Mouse (Mus musculus): ENCODE data around the gene Calml4.
"Not testable (repeated sequence)": the region's sequence is repeated elsewhere in the genome, so short reads cannot be mapped to it uniquely, and the experiment has no call there.

Gene Calml4

GRCm38 (mm10) chr9:62835705-62836446 lies 22.0 kb upstream of the Calml4 start:
- DNase-seq: no peak

- DNase-seq: no peak
Measured at GRCm38 (mm10) chr9:62837611-62838010, 20.3 kb upstream of the Calml4 start.

GRCm38 (mm10) chr9:62838146-62838505 lies 19.8 kb upstream of the Calml4 start:
- no peak for DNase-seq

GRCm38 (mm10) chr9:62838506-62839171 lies 19.2 kb upstream of the Calml4 start, which contains the start of gene Cln6:
Cln6 (plus strand) TSS chr9:62838785.
- peak; percentile 84 for DNase-seq

- DNase-seq: peak; percentile 58
Measured at GRCm38 (mm10) chr9:62839172-62839770, 18.6 kb upstream of the Calml4 start.

- no peak for DNase-seq
Measured at GRCm38 (mm10) chr9:62843356-62844024, 14.4 kb upstream of the Calml4 start.

GRCm38 (mm10) chr9:62844461-62844860 lies 13.4 kb upstream of the Calml4 start:
- peak; percentile 77 for DNase-seq

- peak; percentile 90 for DNase-seq
Measured at GRCm38 (mm10) chr9:62847694-62848093, 10.2 kb upstream of the Calml4 start.

- no peak for DNase-seq
Measured at GRCm38 (mm10) chr9:62848641-62849040, 9.2 kb upstream of the Calml4 start.

GRCm38 (mm10) chr9:62851571-62851970 lies 6.3 kb upstream of the Calml4 start:
- no peak for DNase-seq

GRCm38 (mm10) chr9:62854483-62854882 lies 3.4 kb upstream of the Calml4 start:
- no peak for DNase-seq

GRCm38 (mm10) chr9:62857216-62857615 lies 664 bp upstream of the Calml4 start:
- peak; percentile 89 for DNase-seq

GRCm38 (mm10) chr9:62858266-62859019 lies 563 bp downstream of the Calml4 start:
- DNase-seq: peak; percentile 62

GRCm38 (mm10) chr9:62860102-62860501 lies 2.2 kb downstream of the Calml4 start:
- not testable (repeated sequence) for DNase-seq

- DNase-seq: no peak
Measured at GRCm38 (mm10) chr9:62860866-62861265, 3.0 kb downstream of the Calml4 start.

GRCm38 (mm10) chr9:62869236-62869635 lies 11.4 kb downstream of the Calml4 start:
- not testable (repeated sequence) for DNase-seq

GRCm38 (mm10) chr9:62870728-62871127 lies 12.8 kb downstream of the Calml4 start:
- DNase-seq: no peak

- DNase-seq: no peak
Measured at GRCm38 (mm10) chr9:62876966-62877616, 19.2 kb downstream of the Calml4 start.

GRCm38 (mm10) chr9:62877825-62878224 lies 19.9 kb downstream of the Calml4 start:
- DNase-seq: no peak

GRCm38 (mm10) chr9:62881871-62882270 lies 24.0 kb downstream of the Calml4 start:
- DNase-seq: no peak

GRCm38 (mm10) chr9:62894486-62894885 lies 36.6 kb downstream of the Calml4 start:
- DNase-seq: peak; percentile 24

GRCm38 (mm10) chr9:62901736-62902135 lies 43.9 kb downstream of the Calml4 start:
- no peak for DNase-seq
